Mouse (Mus musculus): ENCODE results near the gene Ctsa. TPM values are rescaled to one million over a fixed set of nuclear protein-coding genes. Genes with fewer than 3 reads are reported as not detected.

Ctsa gene
- polyA plus RNA-seq, 1 experiment from 2014 or later, result 135 TPM

DNA sequence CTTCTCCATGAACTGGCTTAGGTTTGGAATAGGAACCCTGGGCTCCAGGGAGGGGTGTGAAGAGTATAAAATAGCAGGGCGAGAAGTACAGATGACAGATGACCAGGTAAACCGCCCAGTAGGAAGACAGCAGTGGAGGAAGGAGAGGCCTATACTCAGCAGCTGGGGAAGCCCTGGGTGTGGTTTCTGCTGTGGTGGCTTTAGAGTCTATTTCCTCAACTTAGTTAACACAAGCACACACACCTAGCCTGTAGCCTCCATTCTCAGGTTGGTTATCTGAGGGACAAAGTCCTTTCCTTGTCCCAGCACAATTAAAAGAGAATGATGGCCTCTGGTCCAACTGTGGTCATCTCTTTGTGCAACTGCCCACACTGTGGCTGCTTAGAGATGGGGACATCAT is 57.3 kb downstream of the Ctsa start:
- Histone ChIP-seq H3K27me3 (ENCODE audit: control insufficient read depth, insufficient read depth, low read length) (no peaks in the 10 kb centered on the region), H3K4me1 (ENCODE audit: control insufficient read depth, insufficient read depth, low read length) (no peaks in the 10 kb centered on the region), H3K27ac (ENCODE audit: low read depth, low read length) (no peak overlapping the region), H3K9me3 (ENCODE audit: control insufficient read depth, low read length) (no peaks in the 10 kb centered on the region), H3K36me3 (ENCODE audit: control insufficient read depth, insufficient read depth, low read length) (peaks cover 100% of the 10 kb centered on the region), H3K4me3 (ENCODE audit: low read length) (no peak overlapping the region), H3K9ac (ENCODE audit: low read depth, low read length) (no peak overlapping the region), H3K4me2 (replicated peaks; ENCODE audit: low read depth, low read length) (no peak overlapping the region)
- 90% methylated on average over 2 of the region's 2 CpGs for WGBS
- ATAC-seq (ENCODE audit: low FRiP score, low TSS enrichment), result no peak

Other genes starting within 250 kb of the Ctsa start
- gene Wfdc6a, start 247.4 kb upstream of the Ctsa start, polyA plus RNA-seq (2014; fragmentation: Nextera tagmentation; extraction: Ambion mirVana), result not detected in 2 replicates
- not detected in 2 replicates for gene Eppin, start 239.3 kb upstream of the Ctsa start, polyA plus RNA-seq (2014; fragmentation: Nextera tagmentation; extraction: Ambion mirVana)
- gene Wfdc6b, start 219.4 kb upstream of the Ctsa start, polyA plus RNA-seq (2014; fragmentation: Nextera tagmentation; extraction: Ambion mirVana), result not detected in 2 replicates
- not detected in 2 replicates for gene Wfdc8, start 219.2 kb upstream of the Ctsa start, polyA plus RNA-seq (2014; fragmentation: Nextera tagmentation; extraction: Ambion mirVana)
- not detected in 2 replicates for gene Wfdc16, start 194.1 kb upstream of the Ctsa start, polyA plus RNA-seq (2014; fragmentation: Nextera tagmentation; extraction: Ambion mirVana)
- not detected in 2 replicates for gene Wfdc10, start 176.8 kb upstream of the Ctsa start, polyA plus RNA-seq (2014; fragmentation: Nextera tagmentation; extraction: Ambion mirVana)
- gene Wfdc9, start 176.3 kb upstream of the Ctsa start, polyA plus RNA-seq (2014; fragmentation: Nextera tagmentation; extraction: Ambion mirVana), result not detected in 2 replicates
- not detected in 2 replicates for gene Wfdc11, start 158.8 kb upstream of the Ctsa start, polyA plus RNA-seq (2014; fragmentation: Nextera tagmentation; extraction: Ambion mirVana)
- gene Wfdc13, start 147.8 kb upstream of the Ctsa start, polyA plus RNA-seq (2014; fragmentation: Nextera tagmentation; extraction: Ambion mirVana), result 0.54 and 0.93 TPM in 2 replicates
- 1.1 and 1.4 TPM in 2 replicates for gene Spint4, start 134.4 kb upstream of the Ctsa start, polyA plus RNA-seq (2014; fragmentation: Nextera tagmentation; extraction: Ambion mirVana)
- not detected in 2 replicates for gene Spint5, start 117.6 kb upstream of the Ctsa start, polyA plus RNA-seq (2014; fragmentation: Nextera tagmentation; extraction: Ambion mirVana)
- gene Wfdc3, start 86.9 kb upstream of the Ctsa start, polyA plus RNA-seq (2014; fragmentation: Nextera tagmentation; extraction: Ambion mirVana), result 0.83 and 1.4 TPM in 2 replicates
- gene Dnttip1, start 86.9 kb upstream of the Ctsa start, polyA plus RNA-seq (2014; fragmentation: Nextera tagmentation; extraction: Ambion mirVana), result 64.4 and 70.8 TPM in 2 replicates
- 559 and 687 TPM in 2 replicates for gene Ube2c, start 63.0 kb upstream of the Ctsa start, polyA plus RNA-seq (2014; fragmentation: Nextera tagmentation; extraction: Ambion mirVana)
- 1.8 and 1.9 TPM in 2 replicates for gene Tnnc2, start 52.9 kb upstream of the Ctsa start, polyA plus RNA-seq (2014; fragmentation: Nextera tagmentation; extraction: Ambion mirVana)
- 16.0 and 16.6 TPM in 2 replicates for gene Snx21, start 47.0 kb upstream of the Ctsa start, polyA plus RNA-seq (2014; fragmentation: Nextera tagmentation; extraction: Ambion mirVana)
- 13.7 and 17.0 TPM in 2 replicates for gene Acot8, start 28.0 kb upstream of the Ctsa start, polyA plus RNA-seq (2014; fragmentation: Nextera tagmentation; extraction: Ambion mirVana)
- gene Zswim3, start 27.8 kb upstream of the Ctsa start, polyA plus RNA-seq (2014; fragmentation: Nextera tagmentation; extraction: Ambion mirVana), result 7.3 and 9.0 TPM in 2 replicates
- gene Zswim1, start 10.2 kb upstream of the Ctsa start, polyA plus RNA-seq (2014; fragmentation: Nextera tagmentation; extraction: Ambion mirVana), result 12.4 and 20.0 TPM in 2 replicates
- gene Spata25, start 4.3 kb upstream of the Ctsa start, polyA plus RNA-seq (2014; fragmentation: Nextera tagmentation; extraction: Ambion mirVana), result not detected in 2 replicates
- 6.0 and 6.6 TPM in 2 replicates for gene Neurl2, start 583 bp downstream of the Ctsa start, polyA plus RNA-seq (2014; fragmentation: Nextera tagmentation; extraction: Ambion mirVana)
- 25.7 and 34.6 TPM in 2 replicates for gene Pltp, start 24.8 kb downstream of the Ctsa start, polyA plus RNA-seq (2014; fragmentation: Nextera tagmentation; extraction: Ambion mirVana)
- gene Pcif1, start 46.4 kb downstream of the Ctsa start, polyA plus RNA-seq (2014; fragmentation: Nextera tagmentation; extraction: Ambion mirVana), result 68.9 and 72.9 TPM in 2 replicates
- gene Zfp335, start 78.9 kb downstream of the Ctsa start, polyA plus RNA-seq (2014; fragmentation: Nextera tagmentation; extraction: Ambion mirVana), result 10.7 and 13.8 TPM in 2 replicates
- 0.76 and 1.4 TPM in 2 replicates for gene Mmp9, start 107.9 kb downstream of the Ctsa start, polyA plus RNA-seq (2014; fragmentation: Nextera tagmentation; extraction: Ambion mirVana)
- gene Slc12a5, start 127.9 kb downstream of the Ctsa start, polyA plus RNA-seq (2014; fragmentation: Nextera tagmentation; extraction: Ambion mirVana), result 1.5 and 1.6 TPM in 2 replicates
- 34.6 and 71.1 TPM in 2 replicates for gene Ncoa5, start 202.0 kb downstream of the Ctsa start, polyA plus RNA-seq (2014; fragmentation: Nextera tagmentation; extraction: Ambion mirVana)
- gene Cd40, start 222.8 kb downstream of the Ctsa start, polyA plus RNA-seq (2014; fragmentation: Nextera tagmentation; extraction: Ambion mirVana), result 6.4 and 7.3 TPM in 2 replicates